Mouse (Mus musculus) liver, embryonic 14.5 days (tissue): ENCODE measurements around the gene Gm6993.

Source experiments
- CTCF ChIP-seq: IDR thresholded peaks from 2 replicates; pipeline ENCODE4 v1.5.1; 2016; ENCODE audit warnings: antibody characterized with exemption, low read depth, control low read depth
- EP300 ChIP-seq: IDR thresholded peaks from 2 replicates; pipeline ENCODE4 v1.6.1; 2016; ENCODE audit warnings: antibody characterized with exemption, low read depth

GRCm38 (mm10) chr12:31227167-31227566, 13.4 kb upstream of the Gm6993 start:
- TF ChIP-seq CTCF (no peak), EP300 (no peak)
